Mouse (Mus musculus) layer of hippocampus, adult 8-10 months (tissue): Measurements from ENCODE around the gene Gucy2d. TPM values are rescaled to one million over a fixed set of nuclear protein-coding genes. Genes with fewer than 3 reads are reported as not detected.

ENCODE experiments used
- DNase-seq, 2 experiments: peaks; one replicate each; pipeline ENCODE4 v3.0.0; 2022; ENCODE audit warnings: low spot score in 2 of 2
- total RNA-seq, 4 experiments: library from RNA; stranded (reverse); gene quantifications; 2 replicates each; pipeline ENCODE4 v1.2.4; 2022

Gene Gucy2d
- total RNA-seq, 4 experiments from 2014 or later, result 0.17 TPM; not detected in 3

GRCm38 (mm10) chr7:98489131-98489530, 48.9 kb downstream of the Gucy2d start, which contains the start of gene Lrrc32:
TSS of gene Lrrc32 (plus strand) at chr7:98489283.
- DNase-seq, result no peak

- peak in 1 of 2 experiments; percentile 49 for DNase-seq
Measured at GRCm38 (mm10) chr7:98489623-98490084, 49.4 kb downstream of the Gucy2d start.

- no peak for DNase-seq
Measured at GRCm38 (mm10) chr7:98490328-98490727, 50.1 kb downstream of the Gucy2d start.

GRCm38 (mm10) chr7:98490911-98491310, 50.7 kb downstream of the Gucy2d start:
- no peak for DNase-seq

GRCm38 (mm10) chr7:98491451-98492200, 51.4 kb downstream of the Gucy2d start:
- DNase-seq, result no peak

GRCm38 (mm10) chr7:98492331-98492730, 52.1 kb downstream of the Gucy2d start:
- no peak for DNase-seq

- DNase-seq, result no peak
Measured at GRCm38 (mm10) chr7:98493307-98493706, 53.1 kb downstream of the Gucy2d start.

- DNase-seq, result no peak
Measured at GRCm38 (mm10) chr7:98493901-98494480, 53.8 kb downstream of the Gucy2d start.

- DNase-seq, result no peak
Measured at GRCm38 (mm10) chr7:98495591-98495990, 55.4 kb downstream of the Gucy2d start.

- no peak for DNase-seq
Measured at GRCm38 (mm10) chr7:98497451-98497850, 57.2 kb downstream of the Gucy2d start.

GRCm38 (mm10) chr7:98498101-98498500, 57.9 kb downstream of the Gucy2d start:
- no peak for DNase-seq

- DNase-seq, result no peak
Measured at GRCm38 (mm10) chr7:98498656-98499560, 58.7 kb downstream of the Gucy2d start.

- no peak for DNase-seq
Measured at GRCm38 (mm10) chr7:98499561-98500292, 59.5 kb downstream of the Gucy2d start.

- no peak for DNase-seq
Measured at GRCm38 (mm10) chr7:98500470-98500869, 60.3 kb downstream of the Gucy2d start.

GRCm38 (mm10) chr7:98501078-98501477, 60.9 kb downstream of the Gucy2d start:
- DNase-seq, result no peak

GRCm38 (mm10) chr7:98502921-98503320, 62.7 kb downstream of the Gucy2d start:
- DNase-seq, result no peak

GRCm38 (mm10) chr7:98503951-98504647, 63.9 kb downstream of the Gucy2d start:
- no peak for DNase-seq

- no peak for DNase-seq
Measured at GRCm38 (mm10) chr7:98504726-98505314, 64.6 kb downstream of the Gucy2d start.

- no peak for DNase-seq
Measured at GRCm38 (mm10) chr7:98505664-98506063, 65.4 kb downstream of the Gucy2d start.
